Mouse (Mus musculus) splenic B cell, adult 2 months (primary cell): Measurements from ENCODE around the gene Upb1.
A peak's percentile ranks its signal among the peaks of the same experiment; 100 is the strongest.
"Not testable (repeated sequence)": the region's sequence is repeated elsewhere in the genome, so short reads cannot be mapped to it uniquely, and the experiment has no call there.

Source experiments
- DNase-seq: peaks from one replicate; pipeline ENCODE4 v3.0.0-alpha.2; 2011; ENCODE audit warnings: low read depth, low spot score
- H3K27me3 ChIP-seq: 2 replicates; pipeline ENCODE4 v1.6.1; 2012; ENCODE audit warnings: mild to moderate bottlenecking, low read length, moderate library complexity, mixed read lengths; ENCODE audit not compliant: control insufficient read depth, poor library complexity, insufficient read depth, severe bottlenecking
- H3K36me3 ChIP-seq: 2 replicates; pipeline ENCODE4 v1.6.1; 2012; ENCODE audit warnings: mild to moderate bottlenecking, low read length, moderate library complexity, mixed read lengths; ENCODE audit not compliant: control insufficient read depth, poor library complexity, insufficient read depth, severe bottlenecking

Upb1 gene

DNA sequence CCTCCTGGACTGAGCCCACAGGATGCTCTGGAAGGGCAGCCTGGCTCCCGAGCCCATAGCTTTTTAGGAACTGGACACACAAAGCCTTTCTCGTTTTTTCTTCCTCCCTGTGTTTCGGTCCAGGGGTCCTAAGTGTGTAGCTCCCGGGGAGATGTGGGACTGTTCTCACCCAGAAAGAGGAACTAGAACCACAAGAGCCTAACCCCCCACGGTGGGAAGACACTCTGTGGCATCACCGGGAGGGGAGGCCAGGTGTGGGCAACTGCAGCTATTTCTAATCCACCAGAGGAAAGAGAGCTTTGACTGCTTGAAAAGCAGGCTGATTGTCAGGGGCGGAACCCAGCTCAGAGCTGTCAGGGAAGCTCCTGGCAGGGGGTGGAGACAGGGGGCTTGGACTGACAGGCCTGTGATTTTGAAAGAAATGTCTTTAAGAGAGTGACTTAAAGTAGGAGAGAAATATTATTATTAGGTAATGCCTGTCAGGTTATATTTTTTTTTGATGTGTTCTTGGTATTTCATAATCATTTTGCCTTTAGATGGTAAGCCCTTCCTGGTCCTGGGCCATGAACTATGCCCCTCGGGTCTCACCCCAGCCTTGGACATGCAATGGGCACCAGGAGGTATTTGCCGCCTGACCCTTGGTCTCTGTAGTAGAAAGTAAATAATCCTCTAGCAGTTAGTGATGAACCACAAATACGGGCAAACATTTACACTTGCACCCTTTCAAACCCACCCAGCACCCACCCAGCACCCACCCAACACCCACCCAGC lies 10.6 kb downstream of the Upb1 start:
- H3K36me3 ChIP-seq, H3K27me3 ChIP-seq: not testable (repeated sequence)
- peak; percentile 54 for DNase-seq

DNA sequence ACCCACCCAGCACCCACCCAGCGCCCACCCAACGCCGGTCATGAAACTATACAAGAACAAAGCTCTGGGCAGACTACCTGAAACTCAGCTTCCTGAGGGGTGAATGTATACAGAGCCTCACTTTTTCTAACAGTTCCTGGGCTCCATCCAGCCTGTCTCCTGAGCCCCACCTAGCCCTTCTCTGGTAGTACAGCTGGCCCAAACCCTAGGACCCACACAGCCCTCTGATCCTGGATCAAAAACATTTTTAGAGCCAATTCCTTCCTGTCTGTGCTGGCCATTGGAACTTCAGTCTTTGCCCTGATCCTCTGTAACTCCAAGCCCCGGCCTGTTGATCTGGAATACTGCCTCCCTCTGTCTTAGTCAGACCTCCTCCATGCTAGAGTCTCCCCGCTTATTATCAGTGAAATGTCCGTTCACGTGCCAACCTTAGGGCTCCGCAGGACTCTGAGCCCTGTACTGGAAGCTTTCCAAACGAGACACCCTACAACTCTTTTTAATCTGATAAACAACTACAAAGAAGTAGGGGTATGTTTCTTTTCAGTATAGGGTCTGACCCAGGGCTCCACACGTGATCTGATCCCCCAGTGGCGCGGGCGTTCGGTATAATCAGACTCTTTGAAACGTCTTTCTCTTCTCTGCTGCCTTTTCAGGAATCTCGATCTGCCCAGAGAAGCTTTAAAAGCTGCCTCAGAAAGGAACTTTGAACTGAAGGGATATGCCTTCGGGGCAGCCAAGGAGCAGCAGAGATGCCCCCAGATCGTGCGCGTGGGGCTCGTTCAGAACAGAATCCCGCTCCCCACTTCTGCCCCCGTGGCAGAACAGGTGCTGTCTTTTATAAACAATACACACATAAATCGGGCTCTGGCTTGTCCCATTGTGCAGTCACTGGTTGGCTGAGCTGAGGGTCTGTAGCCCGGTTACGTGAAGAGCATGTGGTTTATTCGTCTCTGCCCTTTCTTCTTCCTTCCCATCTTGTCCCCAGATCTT lies 11.5 kb downstream of the Upb1 start:
- no peaks in the 10 kb centered on the region for H3K27me3 ChIP-seq
- no peaks in the 10 kb centered on the region for H3K36me3 ChIP-seq
- DNase-seq: no peak

DNA sequence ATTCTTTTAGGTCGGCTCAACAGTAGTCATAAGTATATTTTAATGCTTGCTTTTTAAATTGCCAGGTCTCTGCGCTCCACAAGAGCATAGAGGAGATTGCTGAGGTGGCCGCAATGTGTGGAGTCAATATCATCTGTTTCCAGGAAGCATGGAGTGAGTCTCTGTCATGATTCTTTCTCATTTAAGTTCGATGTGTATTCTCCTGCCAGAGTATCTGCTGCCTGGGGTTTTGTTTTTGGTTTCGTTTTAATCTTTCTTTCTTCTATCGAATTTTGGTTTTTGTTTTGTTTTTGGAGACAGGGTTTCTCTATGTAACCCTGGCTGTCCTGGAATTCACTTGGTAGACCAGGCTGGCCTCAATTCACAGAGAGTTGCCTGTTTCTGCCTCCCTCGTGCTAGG lies 14.0 kb downstream of the Upb1 start:
- no peak for DNase-seq
- Histone ChIP-seq H3K27me3 (no peaks in the 10 kb centered on the region), H3K36me3 (no peaks in the 10 kb centered on the region)

DNA sequence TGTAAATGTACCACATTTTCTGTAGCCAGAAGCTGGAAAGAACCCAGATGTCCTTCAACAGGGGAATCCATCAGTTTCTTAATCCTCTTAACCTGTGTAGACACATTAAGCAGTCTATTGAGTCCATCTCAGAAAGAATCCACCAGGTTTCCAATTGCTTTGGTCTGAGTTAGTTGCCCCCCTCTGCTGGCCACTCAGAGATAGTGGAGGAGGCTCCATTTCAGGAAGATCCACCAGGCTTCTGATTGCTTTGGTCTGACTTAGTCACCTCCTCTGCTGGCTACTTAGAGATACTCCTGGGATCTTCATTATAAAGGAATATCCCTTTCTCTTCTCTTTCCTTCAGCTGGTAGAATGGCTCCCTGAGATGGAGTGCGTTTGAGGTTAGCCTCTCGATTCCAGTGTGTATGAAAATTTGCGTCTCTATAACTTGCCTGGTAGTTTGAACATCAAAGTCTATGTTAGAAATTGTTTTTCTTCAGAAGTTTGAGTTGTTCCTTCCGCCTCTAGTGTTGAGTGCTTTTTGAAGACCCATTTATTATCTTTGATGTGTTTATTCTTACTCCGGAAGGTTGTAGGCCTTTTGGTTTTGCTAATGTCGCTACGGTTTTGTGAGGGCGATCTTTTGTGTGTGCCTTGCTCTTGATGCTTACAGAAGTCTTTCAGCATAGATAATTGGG lies 16.6 kb downstream of the Upb1 start:
- DNase-seq: peak; percentile 34
- Histone ChIP-seq H3K27me3 (no peaks in the 10 kb centered on the region), H3K36me3 (no peaks in the 10 kb centered on the region)

DNA sequence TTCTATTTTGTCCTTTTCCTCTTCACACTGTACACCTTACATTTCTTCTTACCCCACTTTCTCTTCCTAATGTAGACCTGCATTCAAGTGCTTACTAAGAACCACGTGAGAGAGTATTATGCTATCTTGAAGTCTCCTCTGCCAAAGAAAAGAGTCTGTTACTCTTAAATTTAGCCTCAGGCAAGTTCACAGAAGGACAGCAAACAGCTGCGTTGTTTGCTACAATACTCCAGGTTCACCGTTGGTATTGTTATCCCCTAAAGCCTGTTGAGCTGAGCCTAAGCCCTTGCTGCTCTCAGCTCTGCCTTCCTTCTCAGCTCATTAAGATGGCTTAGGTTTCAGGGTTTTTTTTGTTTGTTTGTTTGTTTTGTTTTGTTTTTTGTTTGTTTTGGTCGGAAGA lies 17.8 kb downstream of the Upb1 start:
- H3K36me3 ChIP-seq: no peaks in the 10 kb centered on the region
- no peak for DNase-seq
- H3K27me3 ChIP-seq: no peaks in the 10 kb centered on the region

DNA sequence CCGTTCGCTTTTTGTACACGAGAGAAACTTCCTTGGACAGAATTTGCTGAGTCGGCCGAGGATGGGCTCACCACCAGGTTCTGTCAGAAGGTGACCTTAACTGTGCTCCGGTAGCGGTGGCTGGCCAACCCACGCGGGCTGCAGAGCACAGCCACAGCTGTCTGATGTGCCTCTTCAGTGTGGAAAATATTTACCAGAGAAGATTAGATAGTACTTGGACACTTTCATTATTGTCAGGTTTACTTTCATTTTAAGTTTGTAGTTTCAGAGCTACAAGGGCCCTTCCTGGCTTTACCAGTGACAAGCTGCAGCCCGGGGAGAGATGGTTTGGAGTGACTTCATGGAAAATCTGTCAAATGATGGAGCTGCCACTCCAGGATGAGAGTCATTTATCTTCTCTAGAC lies 23.6 kb downstream of the Upb1 start:
- no peak for DNase-seq
- Histone ChIP-seq H3K36me3 (no peaks in the 10 kb centered on the region), H3K27me3 (no peaks in the 10 kb centered on the region)

DNA sequence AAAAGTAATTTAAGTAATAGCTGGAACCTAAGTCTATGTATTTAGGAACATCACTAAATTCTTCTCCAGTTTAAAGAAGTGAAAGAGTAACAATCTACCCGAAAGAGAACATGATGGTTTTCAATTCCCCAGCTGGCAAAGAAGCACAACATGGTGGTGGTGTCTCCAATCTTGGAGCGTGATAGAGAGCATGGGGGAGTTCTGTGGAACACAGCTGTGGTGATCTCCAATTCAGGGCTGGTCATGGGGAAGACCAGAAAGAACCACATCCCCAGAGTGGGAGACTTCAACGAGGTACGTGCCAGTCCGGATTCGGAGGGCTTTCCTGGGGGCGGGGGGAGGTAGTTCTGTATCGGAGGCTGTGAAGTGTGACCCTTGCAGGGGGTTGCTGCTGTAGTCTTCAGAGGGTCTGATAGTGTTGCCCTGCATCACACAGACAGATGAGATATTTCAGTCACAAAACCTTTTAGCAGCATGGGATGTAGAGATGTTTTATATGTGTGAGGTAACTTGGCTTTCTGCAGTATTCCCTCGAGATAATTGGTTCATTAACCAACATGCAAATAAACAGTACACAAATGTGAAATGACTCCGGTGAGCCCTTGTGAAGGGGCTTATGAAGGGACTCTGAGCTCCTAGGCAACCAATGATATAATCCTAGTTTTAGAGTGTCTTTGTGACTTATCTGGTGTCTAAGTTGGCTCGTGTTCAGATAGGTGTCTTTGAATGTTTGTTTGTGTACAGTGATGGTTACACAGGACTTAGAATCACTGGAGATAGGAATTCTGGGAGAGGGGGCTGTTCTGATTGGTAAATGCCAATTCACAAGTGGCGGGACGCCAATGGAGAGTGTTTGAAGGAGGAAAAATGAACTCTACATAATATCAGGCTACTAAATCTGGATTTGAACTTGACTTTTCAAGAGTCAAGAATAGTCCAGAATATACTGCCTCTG lies 27.4 kb downstream of the Upb1 start:
- Histone ChIP-seq H3K27me3 (no peaks in the 10 kb centered on the region), H3K36me3 (no peaks in the 10 kb centered on the region)
- DNase-seq: peak; percentile 55

DNA sequence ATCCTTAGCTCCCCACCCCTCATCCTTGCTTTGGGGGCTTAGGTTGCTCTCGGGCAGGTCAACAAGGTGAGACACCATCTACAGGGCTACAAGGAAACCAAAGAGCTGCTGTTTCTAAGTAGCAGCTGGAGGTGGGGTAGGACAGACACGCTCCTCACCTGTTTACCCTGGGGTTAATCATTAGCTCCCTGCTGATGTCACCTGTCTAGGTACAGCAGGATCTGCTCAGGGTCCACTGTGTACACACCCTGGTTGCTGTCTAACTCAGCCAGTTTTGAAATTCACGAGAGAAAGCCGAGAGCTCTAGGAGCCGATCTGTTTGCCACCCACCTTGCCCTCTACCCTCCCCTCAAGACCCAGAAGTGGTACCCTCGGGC lies 28.1 kb downstream of the Upb1 start:
- no peaks in the 10 kb centered on the region for H3K36me3 ChIP-seq
- no peaks in the 10 kb centered on the region for H3K27me3 ChIP-seq
- DNase-seq: no peak

DNA sequence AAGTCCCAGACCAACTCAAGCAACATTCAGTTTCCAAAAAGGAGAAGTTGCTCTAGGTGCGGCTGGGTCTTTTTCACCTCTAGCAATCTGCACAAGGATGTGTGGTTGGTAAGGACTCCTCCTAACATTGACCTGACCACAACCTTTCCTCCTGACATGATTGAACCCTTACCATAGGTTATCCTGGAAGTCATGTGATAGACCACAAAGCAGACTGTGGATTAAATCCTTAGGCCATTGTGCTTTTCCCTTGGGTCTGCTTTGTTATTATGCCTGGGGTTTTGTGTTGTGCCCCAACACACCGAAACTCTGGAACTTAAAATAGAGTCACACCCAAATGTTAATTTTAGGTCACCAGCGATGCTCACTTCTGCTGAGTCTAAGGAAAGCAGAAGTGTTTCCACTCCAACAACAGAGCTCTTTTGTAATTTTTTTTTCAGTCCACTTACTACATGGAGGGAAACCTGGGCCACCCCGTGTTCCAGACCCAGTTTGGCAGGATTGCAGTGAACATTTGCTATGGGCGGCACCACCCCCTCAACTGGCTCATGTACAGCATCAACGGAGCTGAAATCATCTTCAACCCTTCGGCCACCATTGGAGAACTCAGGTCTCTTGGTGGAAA lies 28.7 kb downstream of the Upb1 start:
- Histone ChIP-seq H3K36me3 (no peaks in the 10 kb centered on the region), H3K27me3 (no peaks in the 10 kb centered on the region)
- DNase-seq: peak; percentile 81

DNA sequence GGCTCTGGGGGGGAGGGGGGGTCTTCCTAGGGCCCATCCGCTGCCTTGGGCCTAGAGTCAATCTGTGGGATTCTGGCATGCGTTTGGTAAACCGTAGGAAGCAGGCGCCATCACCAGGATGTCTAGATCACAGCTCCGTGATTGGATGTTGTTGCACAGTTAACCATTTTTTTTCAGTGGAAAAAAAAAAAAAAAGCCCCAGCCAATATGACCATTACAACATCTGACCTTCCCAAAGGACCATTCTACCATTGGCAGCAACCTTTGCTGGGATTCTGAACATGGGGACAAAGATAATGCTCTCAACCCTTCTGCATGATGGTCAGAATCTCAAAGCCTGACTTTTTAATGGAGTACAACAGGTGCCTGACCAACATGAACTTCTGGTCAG lies 29.2 kb downstream of the Upb1 start:
- DNase-seq: no peak
- H3K36me3 ChIP-seq: no peaks in the 10 kb centered on the region
- H3K27me3 ChIP-seq: no peaks in the 10 kb centered on the region

DNA sequence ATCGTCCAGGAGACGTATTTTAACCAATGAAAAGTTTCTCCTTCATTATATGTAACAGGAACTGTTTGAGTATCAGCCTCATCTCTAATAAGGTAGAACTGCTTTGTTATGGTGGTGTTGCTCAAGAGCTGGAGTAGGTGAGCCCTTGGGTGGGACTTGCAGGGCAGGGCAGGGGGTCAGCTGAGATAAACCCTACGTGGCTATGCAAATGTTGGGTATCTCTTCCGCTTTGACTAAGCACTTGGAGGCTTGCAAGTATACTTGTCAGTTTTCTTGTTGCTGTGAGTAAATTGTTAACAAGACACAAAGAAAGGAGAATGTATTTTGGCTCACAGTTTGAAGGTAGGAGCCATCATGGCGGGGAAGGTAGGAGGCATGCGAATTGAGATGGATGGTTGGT lies 29.7 kb downstream of the Upb1 start:
- DNase-seq: peak; percentile 79
- no peaks in the 10 kb centered on the region for H3K36me3 ChIP-seq

DNA sequence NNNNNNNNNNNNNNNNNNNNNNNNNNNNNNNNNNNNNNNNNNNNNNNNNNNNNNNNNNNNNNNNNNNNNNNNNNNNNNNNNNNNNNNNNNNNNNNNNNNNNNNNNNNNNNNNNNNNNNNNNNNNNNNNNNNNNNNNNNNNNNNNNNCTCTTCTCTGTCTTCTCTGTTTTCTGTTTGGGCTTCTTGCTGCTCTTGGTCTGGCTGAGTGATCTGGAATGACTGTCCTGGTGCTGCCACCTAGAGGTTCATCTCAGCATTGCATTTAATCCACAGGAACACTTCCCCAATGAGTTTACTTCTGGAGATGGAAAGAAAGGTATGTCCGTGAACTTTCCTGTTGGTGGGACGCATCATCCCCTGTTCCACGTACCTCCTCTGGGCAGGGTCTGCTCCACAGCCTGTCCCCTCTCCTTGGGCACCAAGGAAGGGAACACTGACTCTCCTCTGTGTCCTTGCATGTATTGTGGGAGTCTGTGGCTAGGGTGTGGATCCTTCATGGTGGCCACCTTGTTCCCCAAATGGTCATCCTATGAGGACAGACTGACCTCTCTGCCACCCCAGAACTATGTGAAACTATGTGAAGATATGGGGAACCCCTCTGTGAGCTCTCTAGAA lies 35.8 kb downstream of the Upb1 start:
- Histone ChIP-seq H3K36me3 (no peaks in the 10 kb centered on the region), H3K27me3 (no peaks in the 10 kb centered on the region)
- peak; percentile 92 for DNase-seq

More for the DNA sequence above, 29.7 kb downstream of the Upb1 start:
- H3K27me3 ChIP-seq: no peaks in the 10 kb centered on the region

DNA sequence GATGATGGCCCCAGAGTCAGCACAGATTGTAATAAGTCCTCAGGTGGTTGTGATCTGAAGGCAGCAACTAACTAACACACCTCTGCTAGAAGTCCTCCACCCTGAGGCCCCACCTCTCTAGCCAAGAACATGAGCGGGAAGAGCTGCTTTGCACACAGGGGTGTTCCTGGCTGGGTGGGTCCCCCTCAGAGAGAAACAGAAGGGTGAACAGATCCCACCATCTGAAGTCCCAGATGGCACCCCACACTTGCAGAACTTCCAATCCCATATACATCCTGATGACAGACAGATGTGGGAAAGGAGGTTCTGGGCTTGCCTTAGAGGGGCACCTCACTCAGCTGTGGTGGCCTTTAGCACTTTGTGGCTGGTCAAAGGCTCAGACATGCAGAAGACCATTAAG lies 36.4 kb downstream of the Upb1 start:
- no peak for DNase-seq
- H3K36me3 ChIP-seq: no peaks in the 10 kb centered on the region

More for the DNA sequence above, 36.4 kb downstream of the Upb1 start:
- no peaks in the 10 kb centered on the region for H3K27me3 ChIP-seq
